Mouse (Mus musculus): ENCODE data around the gene Olfr819. TPM values are rescaled to one million over a fixed set of nuclear protein-coding genes. Genes with fewer than 3 reads are reported as not detected.
"Not testable (repeated sequence)": the region's sequence is repeated elsewhere in the genome, so short reads cannot be mapped to it uniquely, and the experiment has no call there.

Olfr819 gene
- not detected for total RNA-seq (2021)
- long read RNA-seq, experiment 1, result 0 reads
- long read RNA-seq, experiment 2, result 0 reads

- not testable (repeated sequence) for DNase-seq (ENCODE audit: low spot score in 2 of 2)
Observed at GRCm38 (mm10) chr10:129967166-129967565, at the start of gene Olfr819. TSS of gene Olfr819 (minus strand) at chr10:129967266.

- no peak for DNase-seq (ENCODE audit: low spot score in 2 of 2)
Observed at GRCm38 (mm10) chr10:130012321-130012720, 45.3 kb upstream of the Olfr819 start, which contains the start of gene Olfr820. TSS of gene Olfr820 (plus strand) at chr10:130012621.

- not testable (repeated sequence) for DNase-seq (ENCODE audit: low spot score in 2 of 2)
Observed at GRCm38 (mm10) chr10:130005366-130005765, 38.3 kb upstream of the Olfr819 start.

GRCm38 (mm10) chr10:130004104-130004503, 37.0 kb upstream of the Olfr819 start:
- not testable (repeated sequence) for DNase-seq (ENCODE audit: low spot score in 2 of 2)

GRCm38 (mm10) chr10:129984962-129985361, 17.9 kb upstream of the Olfr819 start, which contains the start of gene Gm10310:
TSS of gene Gm10310 (minus strand) at chr10:129985062.
- DNase-seq (ENCODE audit: low spot score in 2 of 2), result not testable (repeated sequence)

- not testable (repeated sequence) for DNase-seq (ENCODE audit: low spot score in 2 of 2)
Observed at GRCm38 (mm10) chr10:129981867-129982266, 14.8 kb upstream of the Olfr819 start.

GRCm38 (mm10) chr10:129976040-129976439, 9.0 kb upstream of the Olfr819 start, which contains the start of gene Olfr247:
TSS of gene Olfr247 (minus strand) at chr10:129976140.
- not testable (repeated sequence) for DNase-seq (ENCODE audit: low spot score in 2 of 2)

GRCm38 (mm10) chr10:129972994-129973393, 5.9 kb upstream of the Olfr819 start:
- DNase-seq (ENCODE audit: low spot score in 2 of 2), result not testable (repeated sequence)

- DNase-seq (ENCODE audit: low spot score in 2 of 2), result not testable (repeated sequence)
Observed at GRCm38 (mm10) chr10:129966232-129966631, 834 bp downstream of the Olfr819 start.

GRCm38 (mm10) chr10:129949000-129949399, 18.1 kb downstream of the Olfr819 start, which contains the start of gene Olfr818:
TSS of gene Olfr818 (minus strand) at chr10:129949100.
- DNase-seq (ENCODE audit: low spot score in 2 of 2), result no peak

GRCm38 (mm10) chr10:129915497-129915896, 51.6 kb downstream of the Olfr819 start, which contains the start of gene Olfr816:
TSS of gene Olfr816 (minus strand) at chr10:129915597.
- DNase-seq (ENCODE audit: low spot score in 2 of 2), result no peak

Other genes with a start within 250 kb of the Olfr819 start
- gene Olfr805, start 237.9 kb downstream of the Olfr819 start, total RNA-seq (2021), result not detected
- gene Olfr806, start 225.3 kb downstream of the Olfr819 start, total RNA-seq (2021), result not detected
- not detected for gene Olfr807, start 209.5 kb downstream of the Olfr819 start, total RNA-seq (2021)
- not detected for gene Olfr808, start 201.8 kb downstream of the Olfr819 start, total RNA-seq (2021)
- not detected for gene Olfr809, start 192.6 kb downstream of the Olfr819 start, total RNA-seq (2021)
- not detected for gene Olfr810, start 172.3 kb downstream of the Olfr819 start, total RNA-seq (2021)
- gene Olfr811, start 162.9 kb downstream of the Olfr819 start, total RNA-seq (2021), result not detected
- gene Olfr812, start 121.2 kb downstream of the Olfr819 start, total RNA-seq (2021), result not detected
- gene Olfr813, start 111.9 kb downstream of the Olfr819 start, total RNA-seq (2021), result not detected
- not detected for gene Olfr814, start 87.4 kb downstream of the Olfr819 start, total RNA-seq (2021)
- not detected for gene Olfr815, start 61.4 kb downstream of the Olfr819 start, total RNA-seq (2021)
- gene Olfr816, start 51.7 kb downstream of the Olfr819 start, total RNA-seq (2021), result not detected
- not detected for gene Olfr818, start 18.2 kb downstream of the Olfr819 start, total RNA-seq (2021)
- gene Olfr247, start 8.9 kb upstream of the Olfr819 start, total RNA-seq (2021), result not detected
- gene Gm10310, start 17.8 kb upstream of the Olfr819 start, total RNA-seq (2021), result not detected
- gene Olfr820, start 45.4 kb upstream of the Olfr819 start, total RNA-seq (2021), result not detected
- gene Olfr821, start 63.1 kb upstream of the Olfr819 start, total RNA-seq (2021), result not detected
- not detected for gene Olfr822, start 103.9 kb upstream of the Olfr819 start, total RNA-seq (2021)
- not detected for gene Olfr823, start 148.1 kb upstream of the Olfr819 start, total RNA-seq (2021)
- gene Olfr824, start 162.7 kb upstream of the Olfr819 start, total RNA-seq (2021), result not detected
- not detected for gene Olfr825, start 199.5 kb upstream of the Olfr819 start, total RNA-seq (2021)
- not detected for gene Olfr826, start 216.9 kb upstream of the Olfr819 start, total RNA-seq (2021)
- not detected for gene Olfr827, start 247.1 kb upstream of the Olfr819 start, total RNA-seq (2021)